Mouse (Mus musculus): ENCODE results near the gene D330020A13Rik. TPM values are rescaled to one million over a fixed set of nuclear protein-coding genes. Genes with fewer than 3 reads are reported as not detected.

The D330020A13Rik gene
- polyA plus RNA-seq, 1 experiment from 2014 or later: 0.49 TPM

Other genes starting within 250 kb of the D330020A13Rik start
- gene Ninj2, start 201.0 kb upstream of the D330020A13Rik start, polyA plus RNA-seq (2015; fragmentation: Nextera tagmentation; extraction: Ambion mirVana): 0.25 TPM in 1 of 2 replicates, not detected in the other
- gene B4galnt3, start 195 bp downstream of the D330020A13Rik start, polyA plus RNA-seq (2015; fragmentation: Nextera tagmentation; extraction: Ambion mirVana): 0.20 TPM in 2 replicates
- gene Kdm5a, start 69.8 kb downstream of the D330020A13Rik start, polyA plus RNA-seq (2015; fragmentation: Nextera tagmentation; extraction: Ambion mirVana): 27.2 and 27.6 TPM in 2 replicates
- gene Ccdc77, start 70.0 kb downstream of the D330020A13Rik start, polyA plus RNA-seq (2015; fragmentation: Nextera tagmentation; extraction: Ambion mirVana): 18.6 and 21.0 TPM in 2 replicates
- gene Il17ra, start 168.9 kb downstream of the D330020A13Rik start, polyA plus RNA-seq (2015; fragmentation: Nextera tagmentation; extraction: Ambion mirVana): 6.5 and 9.0 TPM in 2 replicates
- gene Tmem121b, start 199.4 kb downstream of the D330020A13Rik start, polyA plus RNA-seq (2015; fragmentation: Nextera tagmentation; extraction: Ambion mirVana): 0.07 and 0.11 TPM in 2 replicates
- 14.9 and 17.4 TPM in 2 replicates for gene Hdhd5, start 237.0 kb downstream of the D330020A13Rik start, polyA plus RNA-seq (2015; fragmentation: Nextera tagmentation; extraction: Ambion mirVana)